Mouse (Mus musculus) CH12.LX (cell line): ENCODE measurements around the gene Upf1. TPM values are rescaled to one million over a fixed set of nuclear protein-coding genes. Genes with fewer than 3 reads are reported as not detected.

Experiments
- DNase-seq: peaks from one replicate; pipeline ENCODE4 v3.0.0-alpha.2; 2013; ENCODE audit errors: extremely low read depth
- H3K27ac ChIP-seq: 2 replicates; pipeline ENCODE4 v1.5.1; 2012; ENCODE audit warnings: low read depth, mild to moderate bottlenecking, control low read depth, moderate library complexity; ENCODE audit not compliant: insufficient read depth
- H3K27me3 ChIP-seq: replicated peaks from 2 replicates; pipeline ENCODE3; 2012; ENCODE audit warnings: inconsistent platforms
- H3K36me3 ChIP-seq, 2 experiments: replicated peaks in 1 of 2; 2 replicates each; pipeline versions ENCODE3 to v1.6.1; 2012; ENCODE audit warnings: inconsistent platforms in 1 of 2, low read length in 1 of 2, mild to moderate bottlenecking in 1 of 2, mixed read lengths in 1 of 2, moderate library complexity in 1 of 2; ENCODE audit not compliant: control insufficient read depth in 1 of 2, insufficient read depth in 1 of 2
- H3K4me1 ChIP-seq, 2 experiments: 2 replicates each; pipeline ENCODE4 v1.6.1; 2012; ENCODE audit warnings: inconsistent platforms in 1 of 2, moderate library complexity in 1 of 2; ENCODE audit not compliant: insufficient read depth in 2 of 2, control insufficient read depth in 1 of 2
- H3K4me2 ChIP-seq: 2 replicates; pipeline ENCODE4 v1.6.1; 2012; ENCODE audit warnings: low read depth, mild to moderate bottlenecking, control low read depth; ENCODE audit not compliant: poor library complexity, insufficient read depth, severe bottlenecking
- H3K4me3 ChIP-seq, 3 experiments: fragments of 150-350 bp in 1 of 3; sonication (generic) in 1 of 3; replicated peaks in 1 of 3; 2 replicates each; pipeline versions ENCODE3 to v1.5.1; 2011 to 2012; ENCODE audit warnings: low read depth in 2 of 3, low read length in 2 of 3, mild to moderate bottlenecking in 2 of 3, moderate library complexity in 2 of 3, control low read depth in 1 of 3, improper control_type of control experiment in 1 of 3, inconsistent platforms in 1 of 3, mixed read lengths in 1 of 3; ENCODE audit not compliant: poor library complexity in 1 of 3
- H3K79me2 ChIP-seq: replicated peaks from 2 replicates; pipeline ENCODE4 v1.6.1; 2012; ENCODE audit warnings: mild to moderate bottlenecking, moderate library complexity; ENCODE audit not compliant: control insufficient read depth, poor library complexity, insufficient read depth, severe bottlenecking; ENCODE audit errors: extremely low read depth
- H3K9ac ChIP-seq: 2 replicates; pipeline ENCODE4 v1.6.1; 2012; ENCODE audit warnings: low read depth, mild to moderate bottlenecking, control low read depth, moderate library complexity; ENCODE audit not compliant: insufficient read depth
- H3K9me3 ChIP-seq: replicated peaks from 2 replicates; pipeline ENCODE3; 2012; ENCODE audit warnings: low read length, inconsistent platforms, mixed read lengths
- CHD1 ChIP-seq: IDR thresholded peaks from 2 replicates; pipeline ENCODE4 v1.6.1; 2012; ENCODE audit warnings: low read depth, low read length, improper control_type of control experiment, inconsistent platforms
- CHD2 ChIP-seq: IDR thresholded peaks from 2 replicates; pipeline ENCODE4 v1.6.1; 2011; ENCODE audit warnings: low read length, improper control_type of control experiment
- EP300 ChIP-seq: IDR thresholded peaks from 2 replicates; pipeline ENCODE4 v1.6.1; 2011; ENCODE audit warnings: low read length, improper control_type of control experiment
- ETS1 ChIP-seq: conservative IDR thresholded peaks from 2 replicates; pipeline ENCODE4 v1.6.1; 2012; ENCODE audit warnings: low read depth, mild to moderate bottlenecking, inconsistent platforms, low read length, improper control_type of control experiment, moderate library complexity
- HCFC1 ChIP-seq: IDR thresholded peaks from 2 replicates; pipeline ENCODE4 v1.6.1; 2012; ENCODE audit warnings: low read depth, mild to moderate bottlenecking, inconsistent platforms, low read length, improper control_type of control experiment
- IRF4 ChIP-seq: IDR thresholded peaks from 2 replicates; pipeline ENCODE4 v1.6.1; 2014; ENCODE audit warnings: low read depth, mild to moderate bottlenecking, inconsistent platforms, low read length, improper control_type of control experiment
- JUND ChIP-seq: conservative IDR thresholded peaks from 2 replicates; pipeline ENCODE4 v1.6.1; 2011; ENCODE audit warnings: low read depth, low read length, improper control_type of control experiment
- MAFK ChIP-seq: IDR thresholded peaks from 2 replicates; pipeline ENCODE4 v1.6.1; 2011; ENCODE audit warnings: low read length, improper control_type of control experiment; ENCODE audit not compliant: insufficient replicate concordance
- MAZ ChIP-seq: IDR thresholded peaks from 2 replicates; pipeline ENCODE4 v1.6.1; 2012; ENCODE audit warnings: low read depth, mild to moderate bottlenecking, inconsistent platforms, low read length, improper control_type of control experiment, moderate library complexity
- MEF2A ChIP-seq: IDR thresholded peaks from 2 replicates; pipeline ENCODE4 v1.6.1; 2014; ENCODE audit warnings: low read depth, mild to moderate bottlenecking, inconsistent platforms, low read length, improper control_type of control experiment, borderline replicate concordance
- MXI1 ChIP-seq: IDR thresholded peaks from 2 replicates; pipeline ENCODE4 v1.6.1; 2011; ENCODE audit warnings: mild to moderate bottlenecking, low read depth, low read length, improper control_type of control experiment
- NELFE ChIP-seq: IDR thresholded peaks from 2 replicates; pipeline ENCODE4 v1.6.1; 2011; ENCODE audit warnings: low read depth, low read length, improper control_type of control experiment
- PAX5 ChIP-seq: IDR thresholded peaks from 2 replicates; pipeline ENCODE4 v1.6.1; 2012; ENCODE audit warnings: low read length, inconsistent platforms, mixed read lengths
- POLR2AphosphoS2 ChIP-seq: IDR thresholded peaks from 2 replicates; pipeline ENCODE4 v1.6.1; 2011; ENCODE audit warnings: low read depth, low read length, improper control_type of control experiment
- SIN3A ChIP-seq: IDR thresholded peaks from 2 replicates; pipeline ENCODE4 v1.6.1; 2012; ENCODE audit warnings: low read length, improper control_type of control experiment, inconsistent platforms
- SMC3 ChIP-seq: IDR thresholded peaks from 2 replicates; pipeline ENCODE4 v1.6.1; 2011; ENCODE audit warnings: low read depth, low read length, improper control_type of control experiment
- TCF12 ChIP-seq: IDR thresholded peaks from 2 replicates; pipeline ENCODE4 v1.6.1; 2014; ENCODE audit warnings: low read depth, mild to moderate bottlenecking, inconsistent platforms, low read length, improper control_type of control experiment
- UBTF ChIP-seq: IDR thresholded peaks from 2 replicates; pipeline ENCODE4 v1.6.1; 2012; ENCODE audit warnings: low read depth, mild to moderate bottlenecking, inconsistent platforms, low read length, improper control_type of control experiment, moderate library complexity
- USF1 ChIP-seq: IDR thresholded peaks from 2 replicates; pipeline ENCODE4 v1.6.1; 2014; ENCODE audit warnings: low read depth, mild to moderate bottlenecking, inconsistent platforms, low read length, improper control_type of control experiment
- USF2 ChIP-seq: conservative IDR thresholded peaks from 2 replicates; pipeline ENCODE4 v1.6.1; 2011; ENCODE audit warnings: low read depth, low read length, improper control_type of control experiment
- ZKSCAN1 ChIP-seq: IDR thresholded peaks from 2 replicates; pipeline ENCODE4 v1.6.1; 2012; ENCODE audit warnings: low read depth, inconsistent platforms, low read length, improper control_type of control experiment, borderline replicate concordance
- ZMIZ1 ChIP-seq: IDR thresholded peaks from 2 replicates; pipeline ENCODE4 v1.6.1; 2012; ENCODE audit warnings: low read depth, mild to moderate bottlenecking, inconsistent platforms, low read length, improper control_type of control experiment
- dilution Hi-C: fragments of 300-500 bp; cut with MboI; formaldehyde crosslinking; loops from 2 replicates; pipeline ENCODE4 v1.14.3; 2020; ENCODE audit warnings: low sequenced_read_pairs; ENCODE audit not compliant: extremely low pct_unique_long_range_greater_than_20kb, extremely low pct_ligation_motif_present
- in situ Hi-C: fragments of 300-500 bp; cut with MboI; formaldehyde crosslinking; loops from 3 replicates; pipeline ENCODE4 v1.14.3; 2019; ENCODE audit warnings: low sequenced_read_pairs, low pct_ligation_motif_present, low pct_unique_long_range_greater_than_20kb, mixed read lengths
- polyA plus RNA-seq: library from polyadenylated mRNA; unstranded; fragments of >175 nt; gene quantifications from 2 replicates; pipeline ENCODE4 v1.2.1, GENCODE M21; 2012; ENCODE audit warnings: low read depth; ENCODE audit not compliant: insufficient read length
- total RNA-seq, 2 experiments: library from RNA; depleted of rRNA; stranded (reverse); fragments of 300-350 nt in 1 of 2; fragments of >200 nt in 1 of 2; gene quantifications; 2 replicates each; pipeline ENCODE4 v1.2.3; 2012 to 2014

Gene Upf1
- total and polyA plus RNA-seq, 3 experiments = 27.0 to 44.4 (median 39.6) TPM

GRCm38 (mm10) chr8:70376275-70376741, 23.2 kb upstream of the Upf1 start:
- H3K4me1 ChIP-seq = peaks cover 3 to 11% of the 10 kb centered on the region in 2 experiments
- no peak overlapping the region for H3K4me3 ChIP-seq
- no peak overlapping the region for H3K4me2 ChIP-seq
- no peak overlapping the region for H3K27ac ChIP-seq
- peaks cover 9% of the 10 kb centered on the region for H3K27me3 ChIP-seq
- H3K79me2 ChIP-seq = no peaks in the 10 kb centered on the region
- in situ Hi-C loops = no loop called here
- no peak for DNase-seq
- dilution Hi-C loops = no loop called here
- TF ChIP-seq JUND = no peak
- TF ChIP-seq MXI1 = no peak
- TF ChIP-seq UBTF = no peak
- no peak for TF ChIP-seq ZMIZ1
- no peak for TF ChIP-seq SIN3A
- TF ChIP-seq USF1 = no peak
- no peak for TF ChIP-seq CHD2
- no peak for TF ChIP-seq TCF12
- TF ChIP-seq NELFE = no peak
- no peak for TF ChIP-seq MEF2A
- no peak for TF ChIP-seq CHD1
- no peak for TF ChIP-seq USF2
- TF ChIP-seq SMC3 = no peak
- no peak for TF ChIP-seq ZKSCAN1
- H3K9ac ChIP-seq = no peak overlapping the region
- peaks cover 22% of the 10 kb centered on the region for H3K9me3 ChIP-seq
- no peaks in the 10 kb centered on the region for H3K36me3 ChIP-seq

- TF ChIP-seq CHD1 (no peak), MAFK (no peak), IRF4 (no peak), USF2 (no peak), EP300 (no peak), MAZ (no peak), PAX5 (no peak), HCFC1 (no peak), JUND (no peak), ZKSCAN1 (no peak), SIN3A (no peak), POLR2AphosphoS2 (no peak), UBTF (no peak), NELFE (no peak), ETS1 (no peak)
- TF ChIP-seq, all 38 proteins: peak for 0
- Histone ChIP-seq H3K9ac (no peak overlapping the region), H3K27ac (no peak overlapping the region), H3K27me3 (peaks cover 9% of the 10 kb centered on the region), H3K9me3 (peaks cover 22% of the 10 kb centered on the region), H3K4me2 (no peak overlapping the region), H3K79me2 (no peaks in the 10 kb centered on the region), H3K4me3 (no peak overlapping the region), H3K36me3 (no peaks in the 10 kb centered on the region), H3K4me1 (peaks cover 3 to 11% of the 10 kb centered on the region in 2 experiments)
- dilution Hi-C loops (no loop called here), in situ Hi-C loops (no loop called here)
- no peak for DNase-seq
Measured at GRCm38 (mm10) chr8:70375212-70375859, 22.3 kb upstream of the Upf1 start.
